Mouse (Mus musculus) testis, adult 2 months (tissue): Measurements from ENCODE around the gene Smarcc2.

ENCODE experiments used
- CTCF ChIP-seq: fragments of 200-500 bp; IDR thresholded peaks from 2 replicates; pipeline ENCODE4 v1.5.1; 2012; ENCODE audit warnings: low read depth, mild to moderate bottlenecking, inconsistent platforms, low read length, moderate library complexity; ENCODE audit not compliant: control insufficient read depth, insufficient read depth, insufficient replicate concordance
- POLR2A ChIP-seq: fragments of 200-500 bp; IDR thresholded peaks from 2 replicates; pipeline ENCODE4 v1.6.1; 2012; ENCODE audit warnings: low read depth, mild to moderate bottlenecking, inconsistent platforms, low read length, moderate library complexity; ENCODE audit not compliant: control insufficient read depth

DNA sequence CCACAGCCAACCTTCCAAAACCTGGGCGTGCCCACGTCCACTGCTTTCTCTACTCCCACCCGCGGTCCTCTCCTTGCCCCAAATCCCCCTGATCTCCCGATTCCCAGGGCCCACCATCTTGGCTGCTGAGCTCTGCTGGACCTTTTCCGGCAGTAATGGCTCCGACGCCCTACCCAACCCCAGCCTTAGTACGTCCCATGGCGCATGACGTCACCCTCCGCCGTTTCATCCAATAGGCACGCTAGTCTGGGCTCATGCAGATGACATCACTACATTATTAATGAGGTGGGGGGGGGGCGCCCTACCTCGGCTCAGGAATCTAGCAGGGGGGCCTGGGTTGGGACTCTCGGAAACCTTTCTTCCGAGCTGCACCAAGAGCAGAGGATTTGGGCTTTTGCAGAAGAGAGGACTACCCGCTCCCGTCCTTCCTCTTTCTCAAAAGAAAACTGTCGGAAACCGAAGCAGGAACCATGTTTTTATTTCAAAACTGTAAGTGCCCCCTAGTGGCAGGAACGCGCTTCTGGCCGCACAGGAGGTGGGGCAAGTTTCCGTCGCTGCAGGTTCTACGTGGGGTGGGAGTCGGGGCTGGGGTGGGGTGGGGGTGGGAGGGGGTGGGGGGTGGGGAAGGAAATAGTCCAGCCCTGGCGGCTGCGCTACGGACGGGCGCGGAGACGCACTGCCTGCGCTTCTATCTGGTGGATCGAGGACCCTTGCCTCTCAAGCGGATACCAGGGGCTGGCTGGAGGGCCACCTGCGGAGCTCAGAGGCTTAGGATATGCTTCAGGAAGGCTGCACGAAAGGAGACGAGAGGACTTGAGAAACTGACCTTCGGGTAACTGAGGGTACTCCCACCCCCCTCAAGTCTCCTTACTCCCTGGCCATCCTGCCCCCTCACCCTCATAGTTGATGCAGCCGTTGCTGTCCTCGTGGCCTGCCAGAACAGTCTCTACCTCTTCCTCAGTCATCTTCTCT, 34.9 kb downstream of the Smarcc2 start, which contains the start of gene Myl6:
- TF ChIP-seq CTCF (peak; percentile 63), POLR2A (peak; percentile 98)
